Mouse (Mus musculus) brain, embryonic 18.5 days (tissue): Measurements from ENCODE around the gene Adarb2.

Experiments
- DNase-seq: peaks from one replicate; pipeline ENCODE4 v3.0.0-alpha.2; 2012; ENCODE audit warnings: low read depth, low spot score

Gene Adarb2

GRCm38 (mm10) chr13:8366087-8366486 lies 163.4 kb downstream of the Adarb2 start:
- no peak for DNase-seq

- DNase-seq, result no peak
These were observed 167.3 kb downstream of the Adarb2 start for GRCm38 (mm10) chr13:8369868-8370387.

DNA sequence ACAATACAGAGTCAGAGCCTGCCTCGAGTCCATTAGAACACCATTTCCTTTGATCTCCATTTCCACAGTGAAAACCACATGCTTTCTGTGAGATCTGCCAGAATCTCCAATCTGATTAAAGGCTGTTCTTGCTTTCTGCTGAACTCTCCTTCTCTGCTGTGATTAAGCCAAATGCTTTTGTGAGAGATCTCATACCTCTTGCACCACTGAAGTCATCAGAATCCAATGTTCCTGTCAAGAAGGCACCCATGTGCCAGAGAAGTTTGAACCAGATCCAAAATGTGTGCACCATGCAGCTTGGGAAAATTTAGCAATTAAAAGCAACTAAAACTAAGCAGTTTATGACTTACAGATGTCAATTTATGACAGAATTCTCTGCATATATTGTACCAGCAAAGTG lies 185.9 kb downstream of the Adarb2 start:
- no peak for DNase-seq

DNA sequence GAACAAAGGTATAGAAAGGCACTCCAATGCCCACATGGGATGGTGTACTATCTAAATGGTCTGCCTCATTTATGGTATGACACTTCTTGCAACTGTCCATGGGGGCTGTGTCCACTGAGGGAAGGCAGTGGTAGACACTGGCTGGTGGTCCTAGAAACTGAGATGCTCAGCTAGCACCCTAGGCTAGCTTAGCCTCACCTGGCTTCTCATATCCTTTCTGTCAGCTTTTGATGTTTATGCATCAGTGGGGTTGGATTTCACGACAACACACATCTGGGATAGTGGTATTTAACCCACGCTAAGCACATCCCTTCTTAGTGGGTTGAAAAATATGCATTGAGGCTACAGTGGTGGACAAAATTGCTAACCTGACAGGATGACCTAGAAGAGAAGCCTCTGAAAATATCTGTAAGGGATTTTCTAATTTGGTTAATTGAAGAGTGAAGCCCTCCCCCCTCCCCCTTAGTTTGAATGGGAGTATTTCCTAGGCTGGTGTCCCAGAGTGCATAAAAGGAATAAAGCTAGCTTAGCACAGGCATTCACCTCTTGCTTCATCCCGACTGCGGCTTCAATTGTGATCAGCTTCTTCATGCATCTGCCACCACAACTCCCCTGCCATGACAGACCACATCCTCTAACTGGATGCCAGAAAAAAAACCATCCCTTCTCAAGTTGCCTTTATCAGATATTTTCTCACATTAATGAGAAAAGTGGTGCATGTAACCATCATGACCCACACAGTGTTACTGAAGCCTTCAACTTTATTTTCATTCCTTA lies 197.8 kb downstream of the Adarb2 start:
- no peak for DNase-seq

DNA sequence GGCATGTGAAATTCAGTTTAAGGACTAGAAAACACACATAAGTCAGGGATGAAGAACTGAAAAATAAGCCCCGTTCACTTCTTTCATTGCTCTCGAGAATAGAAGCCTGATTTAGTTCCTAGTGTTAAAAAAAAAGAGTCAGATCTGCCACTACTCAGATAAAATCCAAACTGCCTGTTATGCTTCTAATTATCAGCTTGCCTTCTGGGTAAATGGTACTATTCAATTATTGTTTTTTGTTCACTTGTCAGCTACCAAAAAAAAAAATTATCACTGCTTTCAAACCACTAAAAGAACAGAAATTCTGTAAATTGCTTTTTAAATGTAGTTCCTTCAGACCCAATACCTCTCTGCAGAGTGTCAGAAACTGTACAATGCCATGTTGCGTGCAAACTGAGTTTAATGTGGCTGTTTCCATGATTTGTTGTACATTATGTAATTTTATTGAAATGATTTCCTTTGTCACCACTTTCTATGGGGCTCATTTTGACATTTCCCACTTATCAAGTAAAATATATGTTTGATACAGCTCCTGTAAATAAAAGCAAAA lies 199.7 kb downstream of the Adarb2 start:
- no peak for DNase-seq

DNA sequence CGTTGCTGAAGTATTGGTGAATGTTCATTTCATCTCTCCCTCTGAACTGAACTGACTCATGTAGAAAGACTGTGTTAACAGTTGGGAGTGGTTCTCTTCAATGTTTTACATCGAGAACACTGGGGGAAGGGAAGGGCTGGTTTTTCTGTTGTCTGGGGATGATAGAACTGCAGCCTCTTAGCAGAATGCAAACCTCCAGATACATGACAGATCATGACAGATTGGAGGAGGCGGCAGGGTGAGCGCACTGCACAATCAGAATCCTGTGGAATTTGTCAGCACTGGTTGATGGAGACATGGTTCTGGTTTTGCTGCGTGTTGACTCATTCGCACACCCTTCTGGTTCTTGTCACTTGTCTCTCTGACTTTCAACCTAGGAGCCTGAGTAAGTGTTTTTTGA lies 203.4 kb downstream of the Adarb2 start:
- no peak for DNase-seq

DNA sequence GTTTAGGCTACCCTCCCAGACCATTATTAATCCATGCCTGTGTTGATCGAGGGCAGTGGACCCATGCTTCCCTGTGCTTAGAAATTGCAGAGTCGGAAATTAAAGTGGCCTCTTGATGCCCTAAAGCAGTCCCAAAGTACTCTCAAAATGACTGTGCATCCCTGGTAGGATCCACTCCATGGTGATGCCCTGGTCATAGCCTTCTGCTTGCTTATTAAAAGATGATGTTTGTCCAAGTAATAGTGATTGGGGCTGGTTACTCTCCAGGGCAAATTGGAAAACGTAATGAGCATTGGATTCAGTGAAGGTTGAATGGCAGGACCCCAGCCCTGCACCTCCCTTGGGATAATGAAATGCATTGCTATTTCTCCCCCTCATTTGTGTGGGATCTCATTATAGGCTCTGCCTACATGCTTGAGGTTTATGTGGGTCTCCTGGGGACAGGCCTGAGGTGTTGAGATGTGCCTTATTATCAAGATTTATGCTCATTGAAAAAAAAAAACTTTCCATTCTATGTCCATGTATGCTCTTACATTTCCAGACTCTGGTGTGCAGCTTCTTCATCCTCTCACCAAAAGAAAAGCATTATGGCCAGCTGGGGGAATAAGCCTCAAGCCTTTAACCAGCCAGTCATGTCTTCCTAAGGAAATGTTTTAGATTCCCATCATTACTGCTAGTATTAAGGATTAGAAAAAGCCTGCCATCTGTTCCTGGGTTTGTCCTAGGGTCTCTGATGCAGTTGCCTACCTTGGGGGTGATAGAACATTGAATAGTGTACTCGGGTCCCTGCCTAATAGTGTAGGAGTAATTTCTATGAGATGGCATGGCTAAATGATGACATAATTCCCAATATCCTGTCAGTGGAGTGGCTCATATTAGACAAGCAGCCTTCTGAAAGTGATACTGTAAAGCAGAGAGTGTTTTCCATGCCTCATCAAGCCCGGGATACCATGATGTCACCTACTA lies 208.0 kb downstream of the Adarb2 start:
- DNase-seq, result no peak

DNA sequence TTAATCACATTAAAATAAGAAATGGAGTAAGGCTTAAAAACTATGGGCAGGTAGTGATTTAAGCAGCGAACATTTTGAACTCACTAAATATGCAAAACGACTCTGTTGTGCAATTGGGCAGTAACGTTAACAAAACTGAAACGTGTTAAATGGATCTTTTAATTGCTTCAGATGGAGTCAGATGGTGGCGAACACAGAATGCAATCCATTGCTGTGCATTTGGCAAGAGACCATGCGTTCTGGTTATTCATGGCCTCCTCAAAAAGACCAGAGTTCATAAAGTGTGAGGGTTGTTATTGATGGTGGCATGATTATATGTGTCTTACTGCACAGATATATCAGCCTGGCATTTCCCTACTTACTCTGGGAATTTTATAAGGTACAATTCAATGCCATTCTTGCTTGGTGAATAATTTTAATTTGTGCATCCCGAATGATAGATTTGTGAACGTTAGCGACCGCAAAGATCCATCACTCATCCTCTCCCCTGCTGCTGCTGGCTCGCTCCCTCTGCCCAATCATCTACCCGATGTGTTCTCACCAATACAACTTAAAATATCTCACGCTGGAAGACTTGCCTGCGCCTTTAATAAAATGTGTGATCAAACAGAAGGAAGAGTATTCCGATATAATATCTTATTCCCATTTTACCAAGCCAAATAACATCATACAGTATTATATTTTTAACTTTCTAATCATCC lies 221.5 kb downstream of the Adarb2 start:
- DNase-seq, result no peak

DNA sequence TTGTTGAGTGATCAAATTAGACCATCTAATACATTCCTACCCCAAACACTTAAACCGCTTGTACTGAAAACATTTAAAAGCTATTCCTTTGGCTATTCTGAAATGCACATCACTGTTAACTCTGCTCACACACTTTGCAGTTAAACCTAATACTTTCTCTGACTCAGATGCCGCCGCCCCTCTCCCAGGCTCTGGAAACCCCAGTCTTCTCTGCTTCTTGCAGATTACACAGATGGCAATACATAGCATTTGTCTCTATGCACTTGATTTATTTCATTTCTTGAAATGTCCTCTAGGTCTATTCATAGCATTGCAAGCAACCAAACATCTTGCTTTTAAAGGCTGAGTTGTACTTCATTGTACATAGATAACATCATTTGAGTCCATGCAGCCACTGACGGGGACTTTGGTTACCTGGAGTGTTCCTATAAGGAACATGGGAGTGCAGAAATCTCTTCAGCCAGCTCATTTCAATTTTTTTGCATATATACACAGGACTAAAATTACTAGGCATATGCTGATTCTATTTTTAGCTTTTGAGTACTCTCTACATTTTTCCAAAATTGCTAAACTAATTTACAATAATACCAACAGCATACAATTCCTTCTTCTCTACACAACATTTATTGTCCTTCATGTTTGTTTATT lies 236.6 kb downstream of the Adarb2 start:
- no peak for DNase-seq

GRCm38 (mm10) chr13:8445415-8445814 lies 242.7 kb downstream of the Adarb2 start:
- DNase-seq, result no peak

DNA sequence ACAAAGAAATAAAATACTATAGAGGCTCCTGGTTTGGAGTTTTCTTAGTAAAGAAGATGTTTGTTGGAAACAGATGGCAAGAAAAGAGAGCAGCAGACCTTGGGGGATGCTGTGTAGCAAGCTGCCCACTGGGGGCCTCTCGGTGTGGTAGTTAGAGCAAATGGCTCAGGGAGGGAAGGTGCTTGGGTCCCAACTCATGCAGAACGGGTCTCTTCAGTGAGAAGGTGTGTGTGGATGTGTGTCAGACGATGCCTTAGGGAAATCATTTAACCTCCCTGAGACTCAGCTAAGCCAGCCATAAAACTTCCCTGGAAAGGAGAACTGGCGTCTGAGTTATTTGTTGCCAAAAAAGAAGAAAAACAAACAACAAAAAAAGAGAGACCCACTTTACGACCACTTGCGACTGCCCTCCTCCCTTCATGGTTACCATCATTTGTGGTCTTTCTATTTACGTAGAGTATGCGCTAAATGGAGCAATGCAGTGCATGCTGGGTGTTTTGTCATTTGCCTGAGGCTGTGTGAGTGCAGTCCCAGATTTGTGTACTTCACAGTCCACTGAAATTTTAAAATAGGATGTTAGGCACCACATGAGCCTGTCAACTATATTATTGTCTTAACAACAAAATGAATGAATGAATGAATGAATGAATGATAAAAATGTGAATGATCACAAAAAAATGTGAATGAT lies 245.7 kb downstream of the Adarb2 start:
- no peak for DNase-seq

DNA sequence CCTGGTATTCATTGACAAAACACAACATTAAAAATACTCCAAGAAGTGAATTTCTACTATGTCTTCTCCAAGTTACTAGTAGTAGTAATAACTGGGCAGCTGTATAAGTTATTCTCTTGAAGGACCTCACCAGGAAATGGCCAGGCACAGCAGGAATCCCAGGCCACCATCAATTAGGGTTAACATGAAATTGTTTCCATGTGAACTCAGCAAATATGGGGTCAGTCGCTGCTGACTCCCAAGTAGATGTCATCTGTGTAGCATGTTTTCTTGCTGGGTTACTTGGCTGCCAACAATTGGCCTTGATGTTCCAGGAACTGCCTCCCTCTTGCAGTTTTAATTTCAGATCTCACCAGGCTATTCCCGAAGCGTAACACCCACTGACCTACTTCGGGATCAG lies 248.9 kb downstream of the Adarb2 start:
- no peak for DNase-seq

DNA sequence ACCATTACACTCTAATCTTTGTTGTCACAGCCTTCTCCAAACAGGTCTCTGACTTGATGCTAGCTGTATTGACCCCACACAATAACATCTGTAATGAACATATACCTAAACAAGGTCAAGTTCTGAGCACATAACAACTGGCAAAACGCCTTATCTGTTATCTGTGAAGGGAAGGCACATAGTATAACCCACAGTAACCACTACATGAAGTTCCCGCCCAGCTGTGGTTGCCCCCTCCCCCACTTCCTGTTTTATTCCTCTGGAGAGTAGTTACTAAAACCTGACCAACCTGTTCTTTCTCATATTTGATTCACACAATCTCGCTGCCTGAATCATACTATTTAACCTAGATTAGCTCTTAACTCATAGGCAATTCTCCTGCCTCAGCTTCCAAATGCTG lies 254.2 kb downstream of the Adarb2 start:
- DNase-seq, result no peak

DNA sequence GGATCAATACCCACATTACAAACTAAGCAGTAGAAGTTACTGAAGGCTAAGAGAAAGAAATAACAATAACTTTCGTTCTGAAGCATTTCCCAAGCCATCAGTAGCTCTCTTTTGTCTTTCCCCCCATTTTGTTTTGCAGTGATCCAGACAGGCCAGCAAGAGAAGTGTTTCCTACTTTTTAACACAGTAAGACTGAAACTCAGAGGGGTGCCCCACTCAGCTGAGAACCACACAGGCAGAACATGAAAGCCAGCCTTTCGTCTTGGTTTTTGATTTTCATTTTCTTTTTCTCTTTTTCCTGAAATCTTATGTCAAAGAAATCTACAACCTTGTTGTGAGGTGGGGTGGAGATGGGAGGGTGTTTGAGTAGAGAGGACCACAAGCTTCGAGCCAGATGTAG lies 255.2 kb downstream of the Adarb2 start:
- DNase-seq, result no peak

- no peak for DNase-seq
These were observed 265.1 kb downstream of the Adarb2 start for GRCm38 (mm10) chr13:8467591-8468366.

DNA sequence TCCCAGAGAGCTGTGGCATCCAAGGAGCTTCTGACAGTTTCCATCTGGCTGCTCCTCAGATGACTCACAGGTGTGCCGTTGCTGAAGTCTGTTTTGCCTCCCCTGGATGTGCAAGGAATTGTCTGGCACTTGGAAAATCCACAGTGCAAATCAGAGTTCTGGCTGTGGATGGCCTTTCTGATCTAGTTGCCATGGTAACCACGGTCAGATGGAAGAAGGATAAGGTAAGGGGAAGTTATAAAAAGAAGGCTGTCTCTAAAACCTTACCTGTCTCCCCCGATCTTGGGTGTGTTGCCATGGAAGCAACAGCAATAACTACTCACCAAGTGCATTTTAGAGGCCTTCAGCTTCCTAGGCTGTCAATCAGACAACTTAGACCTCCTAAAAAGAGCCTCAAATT lies 273.6 kb downstream of the Adarb2 start:
- DNase-seq, result no peak

- no peak for DNase-seq
These were observed 276.1 kb downstream of the Adarb2 start for GRCm38 (mm10) chr13:8478731-8479130.

- no peak for DNase-seq
These were observed 277.3 kb downstream of the Adarb2 start for GRCm38 (mm10) chr13:8479970-8480369.

- DNase-seq, result no peak
These were observed 278.7 kb downstream of the Adarb2 start for GRCm38 (mm10) chr13:8481347-8481746.
